Mouse (Mus musculus): ENCODE measurements around the gene Kcnq1. TPM values are rescaled to one million over a fixed set of nuclear protein-coding genes. Genes with fewer than 3 reads are reported as not detected.

The Kcnq1 gene
- polyA plus RNA-seq, 1 experiment from 2014 or later = 0.91 TPM

GRCm38 (mm10) chr7:143093847-143094246 lies 12.3 kb upstream of the Kcnq1 start:
- Histone ChIP-seq H3K4me2 (no peak overlapping the region), H3K4me3 (replicated peaks) (no peak overlapping the region), H3K27me3 (peaks cover 24% of the 10 kb centered on the region), H3K27ac (replicated peaks) (no peak overlapping the region), H3K9me3 (replicated peaks) (no peaks in the 10 kb centered on the region), H3K4me1 (replicated peaks) (no peaks in the 10 kb centered on the region), H3K9ac (no peak overlapping the region), H3K36me3 (replicated peaks) (no peaks in the 10 kb centered on the region)
- ATAC-seq (ENCODE audit: insufficient read depth) = no peak
- WGBS (ENCODE audit: insufficient replicate concordance) = 32% methylated on average over 3 of the region's 3 CpGs

- Histone ChIP-seq H3K27ac (replicated peaks) (no peak within 1 kb of the TSS), H3K4me1 (replicated peaks) (no peaks in the 10 kb centered on the region), H3K9ac (no peak within 1 kb of the TSS), H3K9me3 (replicated peaks) (no peaks in the 10 kb centered on the region), H3K4me2 (no peak within 1 kb of the TSS), H3K36me3 (replicated peaks) (no peaks in the 10 kb centered on the region), H3K27me3 (peaks cover 25% of the 10 kb centered on the region), H3K4me3 (replicated peaks) (no peak within 1 kb of the TSS)
- 39% methylated on average over 10 of the region's 10 CpGs for whole genome bisulfite sequencing (ENCODE audit: insufficient replicate concordance)
- no peak for ATAC-seq (ENCODE audit: insufficient read depth)
Observed at GRCm38 (mm10) chr7:143094592-143095553, 11.3 kb upstream of the Kcnq1 start, which contains the start of gene Trpm5. TSS of gene Trpm5 (minus strand) at chr7:143094642.

GRCm38 (mm10) chr7:143095554-143095907 lies 10.6 kb upstream of the Kcnq1 start:
- no peak overlapping the region for H3K4me3 ChIP-seq (replicated peaks)
- no peak for ATAC-seq (ENCODE audit: insufficient read depth)
- peaks cover 30% of the 10 kb centered on the region for H3K27me3 ChIP-seq
- WGBS (ENCODE audit: insufficient replicate concordance) = 9% methylated on average over 1 of the region's 1 CpGs
- H3K36me3 ChIP-seq (replicated peaks) = no peaks in the 10 kb centered on the region
- no peaks in the 10 kb centered on the region for H3K4me1 ChIP-seq (replicated peaks)
- H3K9ac ChIP-seq = no peak overlapping the region
- no peaks in the 10 kb centered on the region for H3K9me3 ChIP-seq (replicated peaks)
- no peak overlapping the region for H3K4me2 ChIP-seq
- H3K27ac ChIP-seq (replicated peaks) = no peak overlapping the region

GRCm38 (mm10) chr7:143100759-143101158 lies 5.4 kb upstream of the Kcnq1 start:
- no peak overlapping the region for H3K9ac ChIP-seq
- H3K4me3 ChIP-seq (replicated peaks) = no peak overlapping the region
- no peak for ATAC-seq (ENCODE audit: insufficient read depth)
- 34% methylated on average over 4 of the region's 4 CpGs for WGBS (ENCODE audit: insufficient replicate concordance)
- no peak overlapping the region for H3K27ac ChIP-seq (replicated peaks)
- H3K4me1 ChIP-seq (replicated peaks) = no peaks in the 10 kb centered on the region
- H3K4me2 ChIP-seq = no peak overlapping the region
- no peaks in the 10 kb centered on the region for H3K36me3 ChIP-seq (replicated peaks)
- peaks cover 33% of the 10 kb centered on the region for H3K27me3 ChIP-seq
- H3K9me3 ChIP-seq (replicated peaks) = no peaks in the 10 kb centered on the region

GRCm38 (mm10) chr7:143105258-143105897 lies 784 bp upstream of the Kcnq1 start:
- Histone ChIP-seq H3K36me3 (replicated peaks) (no peaks in the 10 kb centered on the region), H3K27ac (replicated peaks) (no peak overlapping the region), H3K9ac (no peak overlapping the region), H3K4me1 (replicated peaks) (peaks cover 6% of the 10 kb centered on the region; the same call in 1 of the 2 replicates), H3K4me2 (no peak overlapping the region), H3K9me3 (replicated peaks) (no peaks in the 10 kb centered on the region), H3K27me3 (peaks cover 62% of the 10 kb centered on the region), H3K4me3 (replicated peaks) (no peak overlapping the region)
- WGBS (ENCODE audit: insufficient replicate concordance) = 45% methylated on average over 11 of the region's 11 CpGs
- no peak for ATAC-seq (ENCODE audit: insufficient read depth)

GRCm38 (mm10) chr7:143106672-143107465 lies 707 bp downstream of the Kcnq1 start:
- Histone ChIP-seq H3K9me3 (replicated peaks) (no peaks in the 10 kb centered on the region), H3K27ac (replicated peaks) (no peak overlapping the region), H3K27me3 (peaks cover 66% of the 10 kb centered on the region), H3K36me3 (replicated peaks) (no peaks in the 10 kb centered on the region), H3K4me2 (peak overlapping the region; percentile 59), H3K4me3 (replicated peaks) (peak overlapping the region; percentile 33), H3K4me1 (replicated peaks) (peaks cover 8% of the 10 kb centered on the region; the same call in 1 of the 2 replicates), H3K9ac (no peak overlapping the region)
- no peak; the same call in 1 of the 2 replicates for ATAC-seq (ENCODE audit: insufficient read depth)
- WGBS (ENCODE audit: insufficient replicate concordance) = 6% methylated on average over 57 of the region's 57 CpGs

GRCm38 (mm10) chr7:143108200-143108599 lies 2.0 kb downstream of the Kcnq1 start:
- WGBS (ENCODE audit: insufficient replicate concordance) = 36% methylated on average over 5 of the region's 5 CpGs
- H3K36me3 ChIP-seq (replicated peaks) = no peaks in the 10 kb centered on the region
- no peak overlapping the region for H3K4me3 ChIP-seq (replicated peaks)
- no peak overlapping the region for H3K9ac ChIP-seq
- H3K4me2 ChIP-seq = no peak overlapping the region
- H3K9me3 ChIP-seq (replicated peaks) = no peaks in the 10 kb centered on the region
- peaks cover 10% of the 10 kb centered on the region; the same call in 1 of the 2 replicates for H3K4me1 ChIP-seq (replicated peaks)
- peaks cover 66% of the 10 kb centered on the region for H3K27me3 ChIP-seq
- no peak overlapping the region for H3K27ac ChIP-seq (replicated peaks)
- ATAC-seq (ENCODE audit: insufficient read depth) = no peak

- H3K36me3 ChIP-seq (replicated peaks) = no peaks in the 10 kb centered on the region
- H3K27ac ChIP-seq (replicated peaks) = no peak overlapping the region
- ATAC-seq (ENCODE audit: insufficient read depth) = no peak
- H3K9ac ChIP-seq = no peak overlapping the region
- H3K4me3 ChIP-seq (replicated peaks) = no peak overlapping the region
- peaks cover 65% of the 10 kb centered on the region for H3K27me3 ChIP-seq
- peaks cover 10% of the 10 kb centered on the region; the same call in 1 of the 2 replicates for H3K4me1 ChIP-seq (replicated peaks)
- no peak overlapping the region for H3K4me2 ChIP-seq
- WGBS (ENCODE audit: insufficient replicate concordance) = 7% methylated on average over 3 of the region's 3 CpGs
- 0 out of 2 replicates have a peak, but pooled peaks cover 1% of the 10 kb centered on the region for H3K9me3 ChIP-seq (replicated peaks)
Observed at GRCm38 (mm10) chr7:143108996-143109660, 3.0 kb downstream of the Kcnq1 start.

GRCm38 (mm10) chr7:143109696-143110095 lies 3.5 kb downstream of the Kcnq1 start:
- Histone ChIP-seq H3K9ac (no peak overlapping the region), H3K4me1 (replicated peaks) (peaks cover 10% of the 10 kb centered on the region; the same call in 1 of the 2 replicates), H3K4me2 (no peak overlapping the region), H3K9me3 (replicated peaks) (0 out of 2 replicates have a peak, but pooled peaks cover 3% of the 10 kb centered on the region), H3K27ac (replicated peaks) (no peak overlapping the region), H3K27me3 (peaks cover 60% of the 10 kb centered on the region), H3K4me3 (replicated peaks) (no peak overlapping the region), H3K36me3 (replicated peaks) (no peaks in the 10 kb centered on the region)
- ATAC-seq (ENCODE audit: insufficient read depth) = no peak
- 21% methylated on average over 2 of the region's 3 CpGs for WGBS (ENCODE audit: insufficient replicate concordance)

GRCm38 (mm10) chr7:143110803-143111202 lies 4.6 kb downstream of the Kcnq1 start:
- WGBS (ENCODE audit: insufficient replicate concordance) = 37% methylated on average over 1 of the region's 1 CpGs
- Histone ChIP-seq H3K4me1 (replicated peaks) (peaks cover 10% of the 10 kb centered on the region; the same call in 1 of the 2 replicates), H3K4me3 (replicated peaks) (no peak overlapping the region), H3K27me3 (peaks cover 49% of the 10 kb centered on the region), H3K36me3 (replicated peaks) (no peaks in the 10 kb centered on the region), H3K27ac (replicated peaks) (no peak overlapping the region), H3K4me2 (no peak overlapping the region), H3K9me3 (replicated peaks) (0 out of 2 replicates have a peak, but pooled peaks cover 3% of the 10 kb centered on the region), H3K9ac (no peak overlapping the region)
- no peak for ATAC-seq (ENCODE audit: insufficient read depth)

All from liver, embryonic 15.5 days (tissue).